Mouse (Mus musculus): ENCODE results near the gene Lsm7.

Lsm7 gene

GRCm38 (mm10) chr10:80813366-80813765 lies 41.6 kb downstream of the Lsm7 start, which contains the start of gene Jsrp1:
Gene Jsrp1 (minus strand): TSS chr10:80813498.
- no peak for DNase-seq (ENCODE audit: low read depth, low spot score)

GRCm38 (mm10) chr10:80812391-80813041 lies 42.5 kb downstream of the Lsm7 start:
- no peak for DNase-seq (ENCODE audit: low read depth, low spot score)

DNA sequence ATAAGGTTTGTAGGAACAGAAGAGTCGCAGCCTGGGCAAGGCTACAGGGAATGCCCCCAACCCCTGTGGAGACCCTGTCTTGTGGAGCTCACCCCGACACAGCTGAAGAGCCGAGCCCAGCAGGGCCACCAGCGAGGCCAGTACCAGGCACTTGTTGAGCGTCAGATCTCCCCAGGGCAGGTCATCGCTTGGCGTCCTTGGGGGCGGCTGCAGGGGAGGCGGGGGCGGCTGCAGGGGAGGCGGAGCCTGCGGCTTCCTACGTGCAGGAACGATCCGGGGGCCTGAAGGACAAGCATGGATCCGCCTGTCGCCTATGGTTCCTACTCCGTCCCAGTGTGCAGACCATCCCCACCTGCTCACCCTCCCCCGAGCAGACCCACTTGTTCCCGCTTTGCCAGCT lies 44.9 kb downstream of the Lsm7 start:
- no peak for DNase-seq (ENCODE audit: low read depth, low spot score)

- DNase-seq (ENCODE audit: low read depth, low spot score), result no peak
Measured at GRCm38 (mm10) chr10:80808985-80809632, 45.9 kb downstream of the Lsm7 start.

- DNase-seq (ENCODE audit: low read depth, low spot score), result no peak
Measured at GRCm38 (mm10) chr10:80808099-80808984, 46.7 kb downstream of the Lsm7 start.

GRCm38 (mm10) chr10:80807057-80807627 lies 47.9 kb downstream of the Lsm7 start:
- peak; percentile 73 for DNase-seq (ENCODE audit: low read depth, low spot score)

DNA sequence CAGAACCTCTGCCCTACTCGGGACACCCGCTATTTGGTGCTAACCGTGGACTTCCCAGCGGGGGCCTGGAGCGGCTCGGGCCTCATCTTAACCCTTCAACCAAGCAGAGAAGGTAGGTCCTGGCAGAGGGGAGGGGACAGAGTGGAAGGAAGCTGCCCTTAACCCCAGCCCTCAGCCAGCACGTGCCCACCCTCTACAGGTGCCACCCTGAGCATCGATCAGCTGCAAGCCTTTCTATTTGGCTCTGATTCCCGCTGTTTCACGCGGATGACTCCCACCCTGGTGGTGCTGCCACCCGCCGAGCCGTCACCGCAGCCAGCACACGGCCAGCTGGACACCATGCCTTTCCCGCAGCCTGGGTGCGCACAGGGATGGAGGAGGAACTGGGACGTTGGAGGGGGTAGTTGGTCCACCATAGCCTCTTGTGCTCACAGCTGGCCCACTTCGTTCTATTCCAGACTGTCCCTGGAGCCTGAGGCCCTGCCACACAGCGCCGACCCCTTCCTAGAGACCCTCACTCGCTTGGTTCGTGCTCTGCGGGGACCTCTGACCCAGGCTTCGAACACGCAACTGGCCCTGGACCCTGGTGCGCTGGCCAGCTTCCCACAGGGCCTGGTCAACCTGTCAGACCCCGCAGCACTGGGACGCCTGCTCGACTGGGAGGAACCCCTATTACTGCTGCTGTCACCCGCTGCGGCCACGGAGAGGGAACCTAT lies 48.5 kb downstream of the Lsm7 start:
- no peak for DNase-seq (ENCODE audit: low read depth, low spot score)

DNA sequence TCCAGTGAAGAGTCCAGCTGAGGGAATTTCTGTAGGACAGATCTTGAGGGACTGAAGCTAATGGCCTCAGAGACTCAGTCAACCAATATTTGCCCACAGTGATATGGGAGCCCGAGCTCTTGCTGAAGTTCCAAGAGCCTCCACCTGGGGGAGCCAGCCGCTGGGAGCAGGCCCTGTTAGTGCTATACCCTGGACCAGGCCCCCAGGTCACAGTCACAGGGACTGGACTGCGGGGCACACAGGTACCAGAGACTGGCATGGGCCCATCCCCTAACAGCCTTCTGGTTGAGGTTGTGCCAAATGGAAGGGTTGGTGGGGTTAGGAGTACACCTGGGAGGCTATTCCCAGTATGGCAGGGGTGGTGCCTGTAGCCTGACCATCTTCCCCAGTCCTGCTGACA lies 49.1 kb downstream of the Lsm7 start:
- DNase-seq (ENCODE audit: low read depth, low spot score), result no peak

DNA sequence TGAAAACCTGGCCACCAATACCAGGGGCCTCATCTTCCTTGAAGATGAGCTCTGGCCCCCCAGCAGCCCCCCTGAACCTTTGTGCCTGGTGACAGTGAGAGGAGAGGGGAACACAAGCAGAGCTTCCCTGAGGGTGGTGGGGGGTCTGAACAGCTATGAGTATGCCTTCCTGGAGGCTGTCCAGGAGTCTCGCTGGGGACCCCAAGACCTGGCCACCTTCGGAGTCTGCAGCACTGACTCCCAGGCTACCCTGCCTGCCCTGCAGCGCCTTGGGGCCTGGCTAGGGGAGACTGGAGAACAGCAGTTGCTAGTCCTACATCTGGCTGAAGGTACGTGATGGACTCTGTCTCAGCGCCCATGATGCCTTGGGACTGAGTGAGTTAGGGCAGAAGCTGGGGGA lies 49.7 kb downstream of the Lsm7 start:
- no peak for DNase-seq (ENCODE audit: low read depth, low spot score)

- no peak for DNase-seq (ENCODE audit: low read depth, low spot score)
Measured at GRCm38 (mm10) chr10:80804916-80805315, 50.1 kb downstream of the Lsm7 start, which contains the start of gene Amh. Gene Amh (plus strand): TSS chr10:80805243.

- DNase-seq (ENCODE audit: low read depth, low spot score), result no peak
Measured at GRCm38 (mm10) chr10:80804340-80804739, 50.7 kb downstream of the Lsm7 start.

DNA sequence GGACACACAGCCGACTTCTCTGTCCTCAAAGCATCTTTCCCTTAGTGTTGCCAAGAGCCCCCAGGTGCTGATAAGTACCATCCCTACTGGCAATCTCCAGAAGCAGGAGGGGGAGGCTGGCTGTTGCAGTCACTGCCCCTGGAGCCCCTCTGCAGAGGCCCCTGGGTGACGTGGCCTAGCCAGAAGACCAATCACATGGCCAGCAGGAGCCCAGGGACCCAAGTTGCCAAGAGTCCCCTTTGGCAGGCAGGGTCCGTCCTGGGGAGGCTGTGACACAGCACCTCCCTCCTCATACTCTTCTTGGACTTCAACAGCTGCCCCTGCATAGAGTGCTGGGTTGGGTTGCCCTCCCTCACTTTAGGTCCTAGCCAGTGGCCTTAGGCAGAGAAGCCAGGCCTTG lies 52.0 kb downstream of the Lsm7 start:
- no peak for DNase-seq (ENCODE audit: low read depth, low spot score)

Data from retina, postnatal 7 days (tissue).